Mouse (Mus musculus): ENCODE data around the gene Lmbrd1.
"Not testable (repeated sequence)": the region's sequence is repeated elsewhere in the genome, so short reads cannot be mapped to it uniquely, and the experiment has no call there.

The Lmbrd1 gene

DNA sequence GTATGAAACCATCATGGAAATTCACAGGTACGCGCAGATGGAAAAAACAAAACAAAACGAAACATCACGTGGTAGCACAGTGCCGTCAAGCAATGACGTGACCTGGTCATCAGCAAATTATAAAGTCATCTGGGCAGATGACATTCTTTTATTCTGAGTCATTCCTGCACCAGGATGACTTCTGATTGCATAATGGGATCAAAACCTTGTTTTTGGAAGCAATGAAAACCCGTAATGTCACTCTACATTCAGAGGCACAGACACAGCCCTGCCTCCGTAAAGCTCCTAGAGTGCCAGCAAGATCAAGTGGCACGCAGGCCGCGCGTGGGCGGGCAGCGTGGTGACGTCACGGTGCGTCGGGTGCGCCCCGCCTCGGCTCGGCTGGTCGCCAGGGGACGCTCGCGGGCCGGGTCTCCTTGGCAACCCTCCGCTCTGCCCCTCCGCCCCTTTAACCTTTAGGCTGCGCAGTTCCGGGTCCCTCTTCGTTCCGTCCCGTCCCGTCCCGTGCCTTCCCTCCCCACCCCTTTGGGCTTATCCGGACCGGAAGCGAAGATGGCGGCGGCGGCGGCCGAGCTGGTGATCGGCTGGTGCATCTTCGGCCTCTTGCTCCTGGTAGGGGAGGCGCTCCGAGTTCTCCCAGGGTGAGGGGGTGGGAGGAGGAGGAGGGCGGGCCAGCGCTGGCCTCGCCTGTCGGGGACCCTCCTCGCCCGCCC, at the start of gene Lmbrd1:
Gene Lmbrd1 (plus strand): TSS at position 426 of the 713 bp plus-strand sequence.
- peak; percentile 95 for DNase-seq

DNA sequence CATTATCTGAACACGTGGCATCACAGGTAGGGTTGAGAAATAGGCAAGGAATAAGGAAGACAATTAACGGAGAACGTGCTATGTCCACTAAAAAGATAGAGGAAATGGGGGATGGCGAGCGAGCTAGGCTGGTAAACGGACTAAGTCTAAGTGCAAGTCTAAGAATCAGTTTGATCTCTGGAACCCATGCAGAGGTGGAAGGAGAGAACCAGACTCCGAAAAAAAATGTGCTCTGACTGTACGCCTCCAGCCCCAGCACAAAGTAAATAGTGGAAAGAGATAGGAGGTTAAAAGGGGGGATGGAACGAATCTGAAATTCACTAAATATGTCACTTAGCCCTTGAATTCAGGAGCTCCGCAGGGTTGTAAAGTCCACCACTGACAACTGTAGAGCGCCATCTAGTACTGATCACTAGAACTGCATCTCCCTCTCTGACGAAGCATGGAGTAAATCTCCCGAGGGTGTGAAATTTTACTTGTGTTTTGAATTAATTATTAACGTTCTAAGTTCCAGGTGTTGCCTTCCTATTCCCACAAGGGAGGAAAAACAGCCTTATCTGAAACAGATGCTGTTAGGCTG, 44.8 kb upstream of the Lmbrd1 start:
- peak; percentile 18 for DNase-seq

DNA sequence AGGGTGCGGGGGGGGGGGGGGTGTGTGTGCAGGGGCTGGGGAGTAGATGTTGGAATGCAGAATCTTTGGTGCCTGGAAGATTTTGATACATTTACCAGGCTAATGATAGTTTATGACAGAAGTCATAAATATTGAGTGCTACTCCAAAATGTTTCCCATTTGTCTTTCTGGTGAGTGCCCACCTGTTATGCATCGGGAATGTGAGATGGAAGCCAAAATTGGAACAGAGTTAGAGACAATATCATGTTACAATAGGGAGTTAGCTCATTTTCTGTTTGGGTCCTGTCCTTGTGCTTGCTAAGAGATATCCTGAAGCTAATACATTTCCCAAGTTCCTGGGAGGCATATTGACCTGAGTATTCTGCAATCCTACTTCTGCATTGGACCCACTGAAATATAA, 28.3 kb upstream of the Lmbrd1 start:
- DNase-seq = no peak

DNA sequence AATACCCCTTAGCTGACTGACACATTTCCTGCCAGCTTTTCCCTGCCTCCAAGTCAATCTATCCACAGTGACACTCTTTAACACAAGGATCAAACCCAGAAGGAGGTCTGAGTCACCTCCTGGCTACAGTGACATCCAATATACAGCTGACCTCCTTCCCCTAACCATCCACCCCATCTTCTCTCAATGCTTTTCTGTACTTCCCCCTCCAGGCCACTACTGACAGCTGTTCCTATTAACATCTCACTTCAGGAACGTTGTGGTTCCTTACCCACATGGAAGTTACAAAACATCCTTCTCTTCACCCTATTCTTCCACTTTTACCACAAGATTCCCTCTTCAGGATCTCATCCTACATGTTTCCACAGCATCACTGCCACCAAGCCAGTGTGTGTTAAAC, 18.5 kb upstream of the Lmbrd1 start:
- DNase-seq = no peak

DNA sequence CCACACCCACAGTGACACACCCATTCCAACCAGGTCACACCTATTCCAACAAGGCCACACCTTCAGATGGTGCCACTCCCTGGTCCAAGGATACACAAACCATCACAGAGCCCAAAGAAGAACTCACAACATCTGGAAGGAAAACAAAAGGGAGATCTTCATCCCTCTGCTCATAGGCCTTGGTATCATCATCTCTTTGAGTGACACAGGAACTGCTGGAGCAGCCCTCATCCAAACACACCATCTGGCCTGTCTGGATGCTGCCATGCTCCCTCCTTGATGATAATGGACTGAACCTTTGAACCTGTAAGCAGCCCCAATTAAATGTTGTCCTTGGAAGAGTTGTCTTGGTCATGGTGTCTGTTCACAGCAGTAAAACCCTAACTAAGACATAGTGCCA, 17.8 kb upstream of the Lmbrd1 start:
- not testable (repeated sequence) for DNase-seq

DNA sequence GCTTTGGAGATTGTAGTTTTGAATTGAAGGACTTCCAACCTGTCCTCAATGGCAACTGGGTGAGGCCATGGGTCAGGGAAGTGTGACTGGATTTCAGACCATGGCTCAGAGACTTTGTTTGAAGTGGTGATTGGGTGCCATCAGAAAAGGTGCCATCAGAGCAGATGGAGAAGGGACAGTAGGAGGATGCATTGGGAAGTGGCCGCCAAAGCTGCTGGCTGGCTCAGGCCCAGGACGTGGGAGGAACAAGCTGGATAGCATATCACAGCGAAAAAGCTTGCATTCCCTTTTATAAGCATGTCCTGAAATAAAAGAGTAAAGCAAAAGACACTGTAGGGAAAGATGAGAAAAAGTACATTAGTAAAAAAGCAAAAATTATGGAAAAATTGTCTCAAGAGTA, 16.9 kb upstream of the Lmbrd1 start:
- peak; percentile 93 for DNase-seq

DNA sequence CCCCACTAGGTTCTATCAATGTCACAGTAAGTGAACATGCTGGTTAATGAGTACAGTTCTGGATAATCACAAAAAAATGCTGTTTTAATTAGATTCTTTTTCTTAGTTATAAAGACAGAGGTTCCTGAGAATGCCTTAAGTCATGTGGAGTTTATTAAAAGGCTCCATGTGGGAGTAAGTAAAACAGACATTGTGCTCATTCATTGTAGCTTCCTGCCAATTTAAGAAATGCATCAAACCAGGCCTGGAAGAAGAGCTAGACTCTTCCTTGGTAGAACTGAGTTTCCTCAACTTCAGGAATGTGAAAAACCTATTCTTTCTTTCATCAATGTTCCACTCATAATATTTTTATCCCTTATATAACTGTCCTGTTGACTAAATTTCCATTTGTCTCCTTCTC, 14.3 kb upstream of the Lmbrd1 start:
- no peak for DNase-seq

DNA sequence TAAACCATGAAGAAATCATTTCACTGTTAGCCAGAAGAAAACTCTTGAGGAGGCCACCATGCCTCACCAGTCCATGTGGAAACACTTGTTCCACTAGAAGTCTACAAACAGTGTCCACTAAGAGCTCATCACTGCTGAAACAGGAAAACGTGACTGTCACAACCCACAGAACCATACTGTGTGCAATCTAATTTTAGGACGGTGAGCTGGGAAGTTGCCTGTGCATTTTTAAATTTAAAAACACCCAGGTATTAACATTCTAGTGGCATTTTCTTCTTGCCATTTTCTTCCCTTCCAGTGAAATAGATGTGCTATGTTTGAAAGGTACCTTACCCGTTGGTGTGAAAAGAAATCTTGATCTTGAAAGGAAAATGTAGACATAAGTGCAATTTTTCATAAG, 5.2 kb upstream of the Lmbrd1 start:
- no peak for DNase-seq

DNA sequence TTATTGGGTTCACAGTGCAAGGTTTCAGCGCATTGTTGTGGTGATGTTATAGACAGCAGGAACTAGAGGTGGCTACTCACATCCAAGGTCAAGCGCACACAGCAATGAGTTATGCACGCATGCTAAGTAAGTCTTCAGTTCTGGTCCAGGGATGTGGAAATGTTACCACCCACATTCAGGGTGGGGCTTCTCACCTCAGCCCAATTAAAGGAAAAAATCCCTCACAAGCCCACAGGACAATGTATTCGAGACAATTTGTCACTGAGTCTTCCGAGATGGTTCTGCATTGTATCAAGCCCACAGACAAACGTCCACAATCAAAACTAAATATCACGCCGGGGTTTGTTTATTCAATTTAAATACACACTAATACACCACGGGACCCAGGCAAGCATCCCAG, 724 bp upstream of the Lmbrd1 start:
- DNase-seq = peak; percentile 27

DNA sequence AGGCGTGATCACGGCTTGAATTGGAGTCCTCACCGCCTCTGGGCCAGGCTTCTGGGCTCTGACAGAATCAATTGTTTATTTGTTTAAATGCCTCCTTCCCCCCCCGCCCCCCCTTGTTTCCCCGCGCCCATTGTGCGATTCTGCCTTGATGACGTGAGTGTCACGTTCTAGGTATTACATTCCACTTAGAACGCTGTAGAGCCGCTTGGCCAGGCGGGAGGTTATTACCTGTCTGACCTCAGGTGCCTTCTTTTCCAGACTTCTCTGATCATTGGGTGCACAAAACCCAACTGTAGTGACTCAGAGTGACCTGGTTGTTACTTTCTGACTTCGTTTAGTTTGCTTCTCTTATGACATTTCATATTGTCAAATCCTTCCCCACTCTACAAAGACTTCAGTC, 641 bp downstream of the Lmbrd1 start:
- DNase-seq = no peak

DNA sequence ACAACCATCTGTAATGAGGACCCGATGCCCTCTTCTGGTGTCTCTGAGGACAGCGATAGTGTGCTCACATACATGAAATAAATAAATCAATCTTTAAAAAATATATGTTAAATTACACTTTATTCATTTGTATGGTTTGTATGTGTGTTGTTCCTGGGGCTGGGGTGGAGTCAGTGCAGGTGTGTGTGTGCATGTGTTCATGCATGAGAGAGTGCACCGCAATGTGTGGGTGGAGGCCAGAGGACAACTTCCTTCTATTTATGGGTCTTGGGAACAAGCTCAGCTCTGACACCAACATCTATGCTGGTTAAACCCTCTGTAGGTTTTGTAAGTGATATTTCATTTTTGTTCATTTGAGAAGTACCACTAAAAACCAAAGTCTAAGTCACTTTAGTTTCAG, 2.6 kb downstream of the Lmbrd1 start:
- no peak for DNase-seq

DNA sequence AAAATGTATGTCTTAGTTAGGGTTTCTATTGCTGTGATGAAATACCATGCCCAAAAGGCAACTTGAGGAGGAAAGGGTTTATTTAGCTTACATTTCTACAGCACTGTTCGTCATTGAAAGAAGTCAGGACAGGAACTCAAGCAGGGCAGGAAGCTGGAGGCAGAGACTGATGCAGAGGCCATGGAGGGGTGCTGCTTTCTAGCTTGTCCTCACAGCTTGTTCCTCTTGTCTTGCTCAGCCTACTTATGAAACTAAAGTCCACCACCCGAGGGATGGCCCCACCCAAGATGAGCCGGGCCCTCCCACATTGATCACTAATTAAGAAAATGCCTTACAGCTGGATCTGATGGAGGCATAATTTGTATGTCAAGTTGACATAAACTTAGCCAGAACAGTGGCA, 3.5 kb downstream of the Lmbrd1 start:
- no peak for DNase-seq

DNA sequence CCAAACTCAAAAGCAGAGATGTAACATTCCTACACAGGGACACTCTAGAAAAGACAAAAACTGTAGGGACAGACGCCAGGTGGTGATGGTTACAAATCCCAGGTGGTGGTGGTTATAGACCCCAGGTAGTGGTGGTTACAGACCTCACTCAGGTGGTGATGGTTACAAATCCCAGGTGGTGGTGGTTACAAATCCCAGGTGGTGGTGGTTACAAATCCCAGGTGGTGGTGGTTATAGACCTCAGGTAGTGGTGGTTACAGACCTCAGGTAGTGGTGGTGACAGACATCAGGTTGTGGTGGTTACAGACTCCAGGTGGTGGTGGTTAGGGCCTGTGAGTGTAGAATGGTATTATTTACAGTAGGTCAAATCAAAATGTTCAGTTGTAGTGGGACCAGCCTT, 5.5 kb downstream of the Lmbrd1 start:
- DNase-seq = no peak

DNA sequence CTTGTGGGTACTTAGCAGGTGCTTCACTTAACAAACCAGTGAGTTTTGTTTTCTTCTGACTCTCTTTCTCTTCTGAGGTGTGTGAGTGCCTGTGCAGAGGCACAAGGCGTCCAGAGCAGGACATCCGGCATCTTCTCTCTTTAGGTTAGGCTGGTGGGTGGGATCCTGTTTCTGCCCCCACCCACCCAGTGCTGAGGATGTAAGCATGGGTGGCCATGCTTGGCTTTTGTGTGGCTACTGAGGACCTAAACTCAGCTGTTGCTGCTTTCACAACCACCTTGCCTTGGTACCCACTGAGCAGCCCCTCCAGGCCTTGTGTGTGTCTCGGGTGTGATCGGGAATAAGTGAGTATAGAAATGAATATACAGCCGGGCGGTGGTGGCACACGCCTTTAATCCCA, 7.2 kb downstream of the Lmbrd1 start:
- DNase-seq = no peak

DNA sequence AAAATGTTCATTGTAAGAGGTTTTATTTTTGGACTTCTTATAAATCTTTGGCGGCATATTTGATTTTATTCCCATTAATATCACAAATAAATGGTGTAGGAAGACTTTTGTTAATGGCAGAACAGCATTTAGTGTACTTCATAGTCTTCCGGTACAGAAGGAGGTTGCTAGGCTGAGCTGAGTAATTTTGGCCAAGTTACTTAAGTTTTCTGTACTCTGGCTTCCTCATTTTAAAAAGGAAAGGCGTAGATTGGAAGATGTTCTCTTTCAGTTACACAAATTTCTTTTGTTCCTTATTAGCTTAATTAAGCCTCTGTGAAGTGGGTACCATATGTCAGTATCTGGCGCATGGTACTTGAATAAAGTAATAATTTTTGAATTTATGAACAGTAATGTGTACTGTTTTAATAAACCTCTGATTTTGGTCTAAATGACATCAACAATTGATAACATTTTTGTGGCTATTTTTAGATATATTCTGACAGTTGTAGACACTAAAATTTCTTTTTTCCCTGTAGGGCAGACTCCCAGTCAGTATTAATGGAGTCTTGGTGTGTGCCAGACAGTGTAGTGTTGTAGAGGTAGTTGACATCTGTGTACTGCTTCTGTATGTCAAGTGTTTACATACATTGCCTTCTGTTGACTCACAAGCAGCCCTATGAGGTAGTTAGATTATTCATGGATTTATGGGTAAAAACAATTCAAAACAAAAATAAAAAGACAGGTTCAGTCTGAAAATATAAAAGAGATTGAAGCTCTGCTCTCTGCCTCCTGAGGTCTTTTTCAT, 8.0 kb downstream of the Lmbrd1 start:
- DNase-seq = no peak

DNA sequence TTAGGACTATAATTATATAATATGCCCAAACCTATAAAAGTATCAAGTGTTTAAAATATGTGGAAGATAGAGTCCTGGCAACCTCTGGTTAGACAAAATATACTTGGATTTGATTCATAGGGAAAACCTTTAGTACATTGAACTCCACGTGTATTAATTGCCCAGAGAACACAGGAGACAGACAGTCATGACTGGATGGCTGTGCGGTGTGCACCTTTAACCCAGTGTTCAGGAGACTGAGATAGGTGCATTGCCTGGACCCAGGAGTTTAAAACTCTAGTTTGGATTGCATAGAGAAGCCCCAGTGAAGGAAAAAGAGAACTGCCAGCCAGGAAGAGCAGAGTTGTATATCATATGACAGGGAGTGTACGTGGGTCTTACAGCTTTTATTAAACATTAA, 19.2 kb downstream of the Lmbrd1 start:
- no peak for DNase-seq

DNA sequence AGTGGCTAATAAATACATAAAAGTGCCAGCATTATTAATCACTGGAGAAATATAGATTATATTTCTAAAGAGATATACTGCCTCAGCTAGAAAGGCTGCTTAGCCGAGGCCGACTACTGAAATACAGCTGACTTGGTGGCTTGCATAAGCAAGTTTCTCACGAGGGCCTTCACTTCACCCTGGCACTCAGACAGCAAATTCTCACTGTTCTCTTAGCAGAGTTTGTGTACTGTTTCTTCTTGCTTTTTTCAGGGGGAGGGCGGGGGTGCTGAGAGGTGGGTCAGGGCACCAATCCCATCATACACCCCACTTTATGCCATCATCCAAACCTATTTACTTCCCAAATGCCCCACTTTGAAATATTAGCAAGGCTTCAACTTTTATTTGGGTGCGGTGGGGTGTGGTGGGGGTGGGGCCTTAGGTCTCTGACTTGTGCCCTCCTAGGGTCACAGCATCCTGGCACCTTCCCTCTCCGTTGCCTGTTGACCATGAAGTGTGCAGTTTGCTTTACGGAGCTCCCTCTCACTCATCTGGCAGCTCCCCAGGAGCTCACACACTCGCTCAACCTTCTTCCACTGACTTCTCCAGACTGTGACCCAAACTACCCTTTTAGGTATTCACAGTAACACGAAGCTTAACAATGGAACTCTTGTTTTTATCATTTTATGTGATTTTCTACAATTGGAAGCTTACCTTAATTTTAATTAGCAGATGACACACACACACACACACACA, 19.9 kb downstream of the Lmbrd1 start:
- DNase-seq = no peak

DNA sequence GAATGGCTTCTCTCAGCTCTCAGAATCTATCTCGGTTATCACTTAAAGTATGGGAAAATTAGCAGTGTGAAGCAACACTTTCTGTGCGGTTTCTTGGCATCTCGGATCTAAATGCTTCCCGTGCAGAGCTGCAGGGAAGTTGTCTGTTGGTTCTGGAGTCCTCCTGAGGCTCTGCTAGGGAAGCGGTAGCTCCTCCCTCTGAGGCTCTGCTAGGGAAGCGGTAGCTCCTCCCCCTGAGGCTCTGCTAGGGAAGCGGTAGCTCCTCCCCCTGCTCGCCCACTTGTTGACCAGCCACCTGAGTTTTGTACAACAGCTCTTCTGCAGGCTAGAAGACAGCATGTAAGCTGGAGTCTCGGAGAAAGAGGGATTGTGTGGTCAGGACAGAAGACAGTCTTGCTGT, 20.9 kb downstream of the Lmbrd1 start:
- no peak for DNase-seq

DNA sequence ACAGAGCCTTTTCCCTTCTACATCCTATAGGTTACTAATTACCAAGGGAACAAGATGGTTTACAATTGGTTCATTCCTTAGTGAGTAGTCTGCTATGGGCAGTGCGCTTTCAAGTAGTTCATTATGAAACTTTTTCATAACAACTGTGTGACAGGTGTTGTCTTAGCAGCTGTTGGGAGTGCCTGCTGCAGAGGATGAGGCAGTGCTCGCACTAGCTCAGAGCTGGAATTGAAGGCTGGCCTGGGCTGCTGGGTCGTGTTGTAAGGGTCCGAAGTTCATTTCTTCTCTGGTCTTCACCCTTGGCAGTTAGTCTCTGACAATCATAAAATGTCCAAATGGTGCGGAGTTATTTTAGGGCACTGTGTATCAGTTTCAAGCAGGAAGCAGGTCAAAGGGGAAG, 21.8 kb downstream of the Lmbrd1 start:
- no peak for DNase-seq

DNA sequence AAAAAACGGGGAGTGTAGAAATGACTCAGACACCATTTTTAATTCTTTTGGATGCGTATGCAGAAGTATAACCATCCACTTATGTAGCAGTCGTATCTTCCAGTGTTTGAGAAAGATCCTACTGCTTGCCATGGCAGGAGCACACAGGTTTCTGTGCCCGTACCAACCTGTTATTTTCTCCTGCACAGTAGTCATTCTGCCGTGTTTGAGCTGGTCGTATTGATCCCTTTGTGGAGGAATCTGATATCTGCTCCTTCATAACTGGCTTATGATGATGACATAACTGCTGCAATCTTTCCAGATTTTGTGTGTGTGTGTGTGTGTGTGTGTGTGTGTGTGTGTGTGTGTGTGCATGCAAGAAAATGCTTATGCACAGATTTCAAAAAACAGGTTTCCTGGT, 25.4 kb downstream of the Lmbrd1 start:
- DNase-seq = no peak

DNA sequence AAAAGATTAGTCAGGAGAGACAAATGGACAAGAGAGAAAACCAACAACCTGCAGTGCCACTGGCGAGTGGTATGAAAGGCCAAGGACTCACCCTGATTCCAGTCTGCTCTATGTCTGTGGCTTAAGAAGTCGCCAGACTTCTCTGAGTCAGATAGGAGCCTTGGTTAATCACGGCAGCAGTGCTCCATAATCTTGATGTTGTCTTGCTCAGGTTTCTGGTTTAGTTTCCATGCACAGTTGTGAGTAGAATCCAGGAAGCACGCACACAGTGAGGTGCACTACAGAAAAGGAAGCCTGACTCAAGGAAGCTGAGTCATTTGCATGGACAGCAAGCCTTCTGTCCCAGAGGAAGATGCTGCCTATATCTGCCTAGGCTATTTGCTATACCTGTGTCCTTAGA, 37.9 kb downstream of the Lmbrd1 start:
- no peak for DNase-seq

DNA sequence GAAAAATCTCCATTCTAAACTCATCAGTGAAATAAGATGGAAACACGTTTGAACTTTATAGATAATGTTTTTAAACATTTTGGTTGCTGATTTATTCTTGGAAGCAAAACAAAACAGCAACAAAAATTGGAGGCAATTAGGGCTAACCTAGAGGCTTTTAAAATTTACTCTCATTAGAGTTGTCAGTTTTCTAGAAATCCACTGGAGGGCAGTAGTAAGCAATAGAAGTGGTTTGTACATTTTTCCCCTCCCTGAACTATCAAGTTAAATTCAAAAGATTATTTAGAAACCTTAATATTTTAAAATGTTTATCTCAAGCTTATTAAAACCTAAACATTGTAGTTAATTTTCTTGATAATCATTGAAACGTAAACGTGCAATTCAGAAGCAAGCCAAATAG, 41.2 kb downstream of the Lmbrd1 start:
- no peak for DNase-seq

DNA sequence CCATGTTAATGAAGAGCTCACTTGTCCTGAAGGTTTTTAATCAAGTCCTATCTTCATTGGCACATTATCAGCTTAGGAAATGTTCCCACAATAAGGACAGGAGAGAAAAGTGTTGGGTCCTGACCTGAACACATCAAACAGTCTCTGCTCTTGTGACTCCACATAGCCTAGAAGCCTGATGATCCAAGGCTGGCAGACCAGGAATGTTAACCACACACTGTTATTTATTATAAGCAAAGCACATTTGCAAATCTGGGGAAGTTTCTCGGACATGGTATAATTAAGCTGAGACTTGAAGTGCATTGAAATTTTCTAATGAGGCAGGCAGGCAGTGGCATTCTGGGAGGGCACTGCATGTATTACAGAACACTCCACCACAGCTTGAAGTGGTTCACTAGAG, 41.8 kb downstream of the Lmbrd1 start:
- DNase-seq = no peak

DNA sequence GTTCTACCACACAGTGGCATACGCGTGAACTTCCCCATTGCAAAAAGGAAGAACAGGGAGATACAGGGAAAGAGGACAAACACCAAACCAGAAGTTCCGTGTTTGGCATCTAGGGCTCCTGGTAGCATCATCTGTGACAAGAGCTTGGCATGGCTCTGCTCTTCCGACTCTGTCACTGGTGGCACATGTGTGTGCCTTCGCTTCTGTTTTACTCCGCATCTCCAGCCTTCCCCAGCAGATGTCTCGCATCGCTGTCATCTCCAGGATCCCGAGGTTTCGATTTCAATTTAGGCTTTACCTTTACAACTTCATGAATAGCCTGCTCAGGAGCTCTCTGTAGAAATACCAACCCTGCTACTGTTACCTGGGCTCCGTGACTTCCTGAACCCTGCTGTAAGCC, 51.4 kb downstream of the Lmbrd1 start:
- DNase-seq = no peak

Measured in layer of hippocampus, adult 9-11 months (tissue).